Mouse (Mus musculus) heart, postnatal 0 days (tissue): ENCODE results near the gene Rcn3.

Experiments
- CTCF ChIP-seq: IDR thresholded peaks from 2 replicates; pipeline ENCODE4 v1.5.1; 2016; ENCODE audit warnings: antibody characterized with exemption, control low read depth, low read depth
- EP300 ChIP-seq: IDR thresholded peaks from 2 replicates; pipeline ENCODE4 v1.6.1; 2016; ENCODE audit warnings: antibody characterized with exemption, low read depth

- TF ChIP-seq CTCF = no peak
- no peak for TF ChIP-seq EP300
These were observed 26.3 kb upstream of the Rcn3 start for GRCm38 (mm10) chr7:45118336-45118735.
